Mouse (Mus musculus): ENCODE data around the gene Crk. TPM values are rescaled to one million over a fixed set of nuclear protein-coding genes. Genes with fewer than 3 reads are reported as not detected.
"Not testable (repeated sequence)": the region's sequence is repeated elsewhere in the genome, so short reads cannot be mapped to it uniquely, and the experiment has no call there.

Crk gene
- polyA plus RNA-seq, 1 experiment from 2014 or later, result 143 TPM

DNA sequence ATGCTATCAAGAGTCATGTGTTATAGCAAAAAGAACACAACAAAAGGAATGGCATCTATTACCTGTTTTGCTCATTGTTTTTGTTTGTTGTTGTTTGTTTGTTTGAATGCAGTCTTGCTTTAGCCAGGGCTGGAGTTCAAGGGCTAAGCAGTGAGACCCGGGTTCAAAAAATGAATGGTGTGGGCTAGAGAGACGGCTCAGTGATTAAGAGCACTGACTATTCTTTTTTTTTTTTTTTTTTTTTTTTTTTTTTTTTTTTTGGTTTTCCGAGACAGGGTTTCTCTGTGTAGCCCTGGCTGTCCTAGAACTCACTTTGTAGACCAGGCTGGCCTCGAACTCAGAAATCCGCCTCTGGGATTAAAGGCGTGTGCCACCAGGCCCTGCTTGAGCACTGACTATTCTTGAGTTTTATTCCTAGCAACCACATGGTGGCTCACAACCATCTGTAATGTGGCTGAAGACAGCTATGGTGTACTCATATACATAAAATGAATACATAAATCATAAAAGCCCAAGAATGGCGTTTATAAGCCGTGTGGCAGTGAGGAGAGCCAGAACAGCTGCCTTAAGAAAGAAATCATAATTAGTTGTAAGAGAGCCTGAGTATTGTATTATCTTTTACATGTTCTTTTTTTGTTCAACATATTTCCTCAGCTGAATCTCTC lies 37.7 kb downstream of the Crk start:
- Histone ChIP-seq H3K36me3 (ENCODE audit: control insufficient read depth, insufficient read depth, low read length) (no peaks in the 10 kb centered on the region), H3K4me2 (ENCODE audit: low read depth, low read length, severe bottlenecking) (no peak overlapping the region), H3K9ac (ENCODE audit: low read length) (no peak overlapping the region), H3K4me3 (ENCODE audit: low read depth, low read length) (no peak overlapping the region), H3K27ac (ENCODE audit: low read depth, low read length) (no peak overlapping the region), H3K27me3 (ENCODE audit: control insufficient read depth, insufficient read depth, low read length) (no peaks in the 10 kb centered on the region), H3K9me3 (ENCODE audit: control insufficient read depth, low read length) (no peaks in the 10 kb centered on the region), H3K4me1 (replicated peaks; ENCODE audit: control insufficient read depth, insufficient read depth, low read length) (no peaks in the 10 kb centered on the region)
- WGBS, result 90% methylated on average over 8 of the region's 8 CpGs
- no peak for ATAC-seq (replicated peaks; ENCODE audit: low FRiP score)
- no peak for DNase-seq (ENCODE audit: low spot score)

DNA sequence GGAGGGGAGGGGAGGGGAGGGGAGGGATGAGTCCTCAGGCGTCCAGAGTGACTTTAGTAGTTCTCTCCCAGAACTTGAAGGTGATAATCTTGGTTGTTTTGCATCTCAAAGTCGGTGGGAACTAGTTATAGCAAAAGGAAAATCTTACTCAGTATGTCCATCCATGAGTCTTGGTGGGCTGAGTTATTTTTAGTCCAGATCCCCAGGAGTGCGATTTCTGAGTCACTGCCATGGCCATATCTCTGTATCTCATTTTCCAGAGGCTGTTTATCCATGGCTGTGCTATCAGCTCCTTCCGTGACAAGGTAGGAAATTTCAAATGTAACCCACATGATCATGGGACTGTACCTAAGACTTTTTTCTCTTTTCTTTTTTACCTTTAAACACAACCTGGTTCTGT lies 43.3 kb downstream of the Crk start:
- Histone ChIP-seq H3K36me3 (ENCODE audit: control insufficient read depth, insufficient read depth, low read length) (no peaks in the 10 kb centered on the region), H3K27ac (ENCODE audit: low read depth, low read length) (no peak overlapping the region), H3K9ac (ENCODE audit: low read length) (no peak overlapping the region), H3K4me1 (replicated peaks; ENCODE audit: control insufficient read depth, insufficient read depth, low read length) (no peaks in the 10 kb centered on the region), H3K4me3 (ENCODE audit: low read depth, low read length) (no peak overlapping the region), H3K27me3 (ENCODE audit: control insufficient read depth, insufficient read depth, low read length) (no peaks in the 10 kb centered on the region), H3K4me2 (ENCODE audit: low read depth, low read length, severe bottlenecking) (no peak overlapping the region), H3K9me3 (ENCODE audit: control insufficient read depth, low read length) (no peaks in the 10 kb centered on the region)
- WGBS, result 67% methylated on average over 4 of the region's 4 CpGs
- no peak for ATAC-seq (replicated peaks; ENCODE audit: low FRiP score)
- DNase-seq (ENCODE audit: low spot score), result no peak

DNA sequence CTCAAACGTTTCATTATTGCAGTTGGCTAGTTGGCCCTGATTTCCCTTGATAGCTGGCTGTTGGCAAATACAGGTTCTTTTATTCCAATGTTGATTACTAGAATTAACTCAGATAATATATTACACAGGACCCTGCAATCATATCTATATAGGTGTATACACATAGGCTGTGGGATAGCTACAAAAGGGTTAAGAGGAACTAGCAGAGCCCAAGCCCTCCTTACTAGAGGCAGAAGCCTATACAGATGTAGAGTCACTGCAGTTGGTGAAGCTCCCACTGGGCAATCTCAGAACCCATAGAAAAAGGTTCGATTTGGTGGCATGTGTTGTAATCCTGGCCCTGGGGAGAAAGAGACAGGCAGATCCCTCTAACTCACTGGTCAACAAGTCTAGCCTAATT lies 48.1 kb downstream of the Crk start:
- Histone ChIP-seq H3K4me2 (ENCODE audit: low read depth, low read length, severe bottlenecking) (no peak overlapping the region), H3K4me3 (ENCODE audit: low read depth, low read length) (no peak overlapping the region), H3K9ac (ENCODE audit: low read length) (no peak overlapping the region), H3K36me3 (ENCODE audit: control insufficient read depth, insufficient read depth, low read length) (no peaks in the 10 kb centered on the region), H3K27me3 (ENCODE audit: control insufficient read depth, insufficient read depth, low read length) (no peaks in the 10 kb centered on the region), H3K27ac (ENCODE audit: low read depth, low read length) (no peak overlapping the region), H3K9me3 (ENCODE audit: control insufficient read depth, low read length) (no peaks in the 10 kb centered on the region), H3K4me1 (replicated peaks; ENCODE audit: control insufficient read depth, insufficient read depth, low read length) (no peaks in the 10 kb centered on the region)
- no peak for DNase-seq (ENCODE audit: low spot score)
- 78% methylated on average over 2 of the region's 2 CpGs for WGBS
- ATAC-seq (replicated peaks; ENCODE audit: low FRiP score), result no peak

DNA sequence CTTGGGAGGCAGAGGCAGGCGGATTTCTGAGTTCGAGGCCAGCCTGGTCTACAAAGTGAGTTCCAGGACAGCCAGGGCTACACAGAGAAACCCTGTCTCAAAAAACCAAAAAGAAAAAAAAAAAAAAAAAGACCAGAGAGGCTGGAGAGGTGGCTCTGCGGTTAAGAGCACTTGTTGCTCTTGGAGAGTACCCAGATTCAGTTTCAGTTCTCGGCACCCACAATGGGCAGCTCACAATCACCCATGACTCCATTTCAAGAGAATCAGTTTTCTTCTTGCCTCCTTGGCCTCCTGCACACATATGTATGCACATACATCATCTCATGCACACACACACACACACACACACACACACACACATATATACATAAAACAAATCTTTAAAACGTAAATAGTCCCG lies 48.6 kb downstream of the Crk start:
- WGBS, result 92% methylated on average over 6 of the region's 6 CpGs
- not testable (repeated sequence) for H3K27me3 ChIP-seq (ENCODE audit: control insufficient read depth, insufficient read depth, low read length); DNase-seq (ENCODE audit: low spot score)

DNA sequence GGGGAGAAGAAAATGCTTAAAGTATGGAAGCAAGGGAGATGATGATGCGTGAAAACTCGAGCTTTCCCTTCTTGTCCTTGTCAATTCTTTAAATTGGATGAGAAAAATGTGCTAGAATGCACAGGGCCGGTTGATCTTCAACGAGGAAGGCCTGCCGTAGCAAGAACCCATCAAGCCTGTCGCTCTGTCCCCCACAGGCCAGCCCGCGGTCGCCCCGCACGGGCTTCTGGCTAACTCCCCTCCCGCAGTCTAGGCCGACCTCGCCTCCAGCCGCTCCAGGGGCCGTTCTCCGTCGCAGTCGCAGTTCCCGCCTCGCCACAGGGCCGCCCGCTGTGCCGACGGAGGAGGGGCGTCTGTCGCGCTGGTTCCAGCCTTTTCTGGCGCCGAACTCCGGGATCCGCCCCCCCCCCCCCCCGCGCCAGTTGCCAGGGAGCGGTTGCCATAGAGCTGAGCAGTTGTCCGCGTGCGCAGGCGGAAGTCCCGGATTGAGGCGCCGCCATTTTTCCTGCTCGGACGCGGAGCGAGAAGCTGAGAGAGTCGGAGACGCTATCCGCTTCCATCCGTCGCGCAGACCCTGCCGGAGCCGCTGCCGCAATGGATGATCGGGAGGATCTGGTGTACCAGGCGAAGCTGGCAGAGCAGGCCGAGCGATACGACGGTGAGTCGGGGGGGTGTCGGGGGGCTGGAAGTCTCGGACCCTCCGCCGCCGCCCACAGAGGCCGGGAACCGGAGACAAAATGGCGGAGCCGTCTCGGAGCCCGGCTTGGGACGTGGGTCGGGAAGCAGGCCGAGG lies 53.6 kb downstream of the Crk start, which contains the start of gene Ywhae:
Gene Ywhae, plus strand, starts transcription at position 436 of the 793 bp plus-strand sequence.
- Histone ChIP-seq H3K36me3 (ENCODE audit: control insufficient read depth, insufficient read depth, low read length) (no peaks in the 10 kb centered on the region), H3K4me3 (ENCODE audit: low read depth, low read length) (peak within 1 kb of the TSS; percentile 95), H3K27ac (ENCODE audit: low read depth, low read length) (peak within 1 kb of the TSS; percentile 96), H3K9me3 (ENCODE audit: control insufficient read depth, low read length) (no peaks in the 10 kb centered on the region), H3K9ac (ENCODE audit: low read length) (peak within 1 kb of the TSS; percentile 100), H3K4me1 (replicated peaks; ENCODE audit: control insufficient read depth, insufficient read depth, low read length) (peaks cover 10% of the 10 kb centered on the region; the same call in 1 of the 2 replicates), H3K4me2 (ENCODE audit: low read depth, low read length, severe bottlenecking) (peak within 1 kb of the TSS; percentile 91), H3K27me3 (ENCODE audit: control insufficient read depth, insufficient read depth, low read length) (no peaks in the 10 kb centered on the region)
- under 1% methylated on average over 75 of the region's 76 CpGs for WGBS
- DNase-seq (ENCODE audit: low spot score), result peak; percentile 99
- peak; percentile 94 for ATAC-seq (replicated peaks; ENCODE audit: low FRiP score)

More for the DNA sequence above, 48.6 kb downstream of the Crk start:
- H3K36me3 ChIP-seq (ENCODE audit: control insufficient read depth, insufficient read depth, low read length); H3K4me3 ChIP-seq (ENCODE audit: low read depth, low read length); H3K9me3 ChIP-seq (ENCODE audit: control insufficient read depth, low read length); ATAC-seq (replicated peaks; ENCODE audit: low FRiP score); H3K9ac ChIP-seq (ENCODE audit: low read length); H3K4me2 ChIP-seq (ENCODE audit: low read depth, low read length, severe bottlenecking); H3K27ac ChIP-seq (ENCODE audit: low read depth, low read length); H3K4me1 ChIP-seq (replicated peaks; ENCODE audit: control insufficient read depth, insufficient read depth, low read length): not testable (repeated sequence)

DNA sequence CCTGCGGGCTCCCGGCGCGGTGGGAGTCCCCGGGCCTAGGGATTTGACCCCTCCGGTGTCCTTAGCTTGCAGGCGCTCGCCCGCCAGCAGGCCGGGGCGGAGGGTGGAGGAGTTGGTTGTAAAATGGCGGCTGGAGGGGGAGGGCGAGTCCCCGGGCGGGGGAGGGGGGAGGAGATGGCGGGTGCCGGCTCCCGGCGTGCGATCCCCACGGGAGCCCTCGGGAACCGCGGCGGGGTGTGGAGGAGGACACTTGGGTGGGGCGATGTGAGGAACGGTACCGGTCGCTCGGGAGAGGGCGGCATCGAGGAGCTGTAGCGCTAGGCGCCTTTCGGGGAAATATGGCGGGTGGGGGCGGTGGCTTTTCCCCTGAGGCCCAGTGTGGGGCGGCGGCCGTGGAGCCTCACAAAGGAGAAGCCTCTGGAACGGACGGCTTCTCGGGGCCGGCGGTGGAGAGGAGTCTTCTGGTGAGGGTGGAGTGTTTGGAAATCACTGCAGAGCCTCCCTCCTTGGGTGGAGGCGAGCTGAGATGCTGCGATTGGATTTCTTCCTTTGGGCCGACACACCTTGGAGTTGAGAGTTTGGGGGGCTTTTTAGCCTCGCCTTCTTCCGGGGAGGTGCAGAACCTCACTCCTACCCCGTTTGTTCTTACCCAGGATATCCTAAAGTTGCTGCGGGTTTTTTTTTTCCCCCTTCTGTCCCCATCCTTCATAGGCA lies 54.3 kb downstream of the Crk start:
- H3K4me1 ChIP-seq (replicated peaks; ENCODE audit: control insufficient read depth, insufficient read depth, low read length), result peaks cover 10% of the 10 kb centered on the region; the same call in 1 of the 2 replicates
- no peaks in the 10 kb centered on the region for H3K9me3 ChIP-seq (ENCODE audit: control insufficient read depth, low read length)
- peak overlapping the region; percentile 95 for H3K4me3 ChIP-seq (ENCODE audit: low read depth, low read length)
- H3K36me3 ChIP-seq (ENCODE audit: control insufficient read depth, insufficient read depth, low read length), result no peaks in the 10 kb centered on the region
- ATAC-seq (replicated peaks; ENCODE audit: low FRiP score) (peak; percentile 63), DNase-seq (ENCODE audit: low spot score) (peak; percentile 88)
- H3K27me3 ChIP-seq (ENCODE audit: control insufficient read depth, insufficient read depth, low read length), result no peaks in the 10 kb centered on the region
- WGBS, result 1% methylated on average over 50 of the region's 52 CpGs
- H3K9ac ChIP-seq (ENCODE audit: low read length), result peak overlapping the region; percentile 100
- H3K27ac ChIP-seq (ENCODE audit: low read depth, low read length), result peak overlapping the region; percentile 96
- H3K4me2 ChIP-seq (ENCODE audit: low read depth, low read length, severe bottlenecking), result peak overlapping the region; percentile 91

DNA sequence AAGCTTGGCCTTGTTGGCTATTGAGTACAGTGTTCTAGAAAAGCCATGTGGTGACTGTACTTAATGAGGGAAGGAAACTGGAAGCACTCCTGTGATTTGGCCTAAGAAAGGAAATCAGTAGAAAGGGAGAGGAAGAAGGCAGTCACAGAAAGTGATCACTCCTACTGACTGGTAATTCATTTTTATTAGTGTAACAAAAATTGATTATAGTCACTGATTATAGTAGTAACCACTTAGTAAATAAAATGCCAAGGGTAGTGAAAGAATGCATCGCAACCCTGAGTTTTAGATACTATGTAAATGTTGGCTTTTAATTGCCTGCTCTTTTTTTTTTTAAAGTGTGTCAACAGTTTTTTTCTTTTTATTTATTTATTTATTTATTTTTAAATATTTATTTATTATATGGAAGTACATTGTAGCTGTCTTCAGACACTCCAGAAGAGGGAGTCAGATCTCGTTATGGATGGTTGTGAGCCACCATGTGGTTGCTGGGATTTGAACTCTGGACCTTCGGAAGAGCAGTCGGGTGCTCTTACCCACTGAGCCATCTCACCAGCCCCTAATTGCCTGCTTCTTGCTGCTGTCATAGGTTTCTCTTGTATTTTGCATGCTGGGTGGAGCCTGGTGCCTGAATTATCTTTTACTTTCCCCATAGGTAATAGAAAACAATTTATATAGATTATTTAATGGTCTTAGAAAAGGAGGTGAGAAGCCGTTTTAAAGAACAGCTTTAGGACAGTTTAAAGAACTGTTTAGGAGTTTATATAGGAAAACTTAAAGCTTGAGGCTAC lies 56.6 kb downstream of the Crk start:
- Histone ChIP-seq H3K4me3 (ENCODE audit: low read depth, low read length) (peak overlapping the region; percentile 95), H3K27me3 (ENCODE audit: control insufficient read depth, insufficient read depth, low read length) (no peaks in the 10 kb centered on the region), H3K36me3 (ENCODE audit: control insufficient read depth, insufficient read depth, low read length) (no peaks in the 10 kb centered on the region), H3K4me2 (ENCODE audit: low read depth, low read length, severe bottlenecking) (peak overlapping the region; percentile 91; the same call in 1 of the 2 replicates), H3K27ac (ENCODE audit: low read depth, low read length) (no peak overlapping the region), H3K4me1 (replicated peaks; ENCODE audit: control insufficient read depth, insufficient read depth, low read length) (peaks cover 10% of the 10 kb centered on the region; the same call in 1 of the 2 replicates), H3K9me3 (ENCODE audit: control insufficient read depth, low read length) (no peaks in the 10 kb centered on the region), H3K9ac (ENCODE audit: low read length) (no peak overlapping the region)
- ATAC-seq (replicated peaks; ENCODE audit: low FRiP score) (no peak), DNase-seq (ENCODE audit: low spot score) (no peak)
- 85% methylated on average over 5 of the region's 5 CpGs for WGBS

DNA sequence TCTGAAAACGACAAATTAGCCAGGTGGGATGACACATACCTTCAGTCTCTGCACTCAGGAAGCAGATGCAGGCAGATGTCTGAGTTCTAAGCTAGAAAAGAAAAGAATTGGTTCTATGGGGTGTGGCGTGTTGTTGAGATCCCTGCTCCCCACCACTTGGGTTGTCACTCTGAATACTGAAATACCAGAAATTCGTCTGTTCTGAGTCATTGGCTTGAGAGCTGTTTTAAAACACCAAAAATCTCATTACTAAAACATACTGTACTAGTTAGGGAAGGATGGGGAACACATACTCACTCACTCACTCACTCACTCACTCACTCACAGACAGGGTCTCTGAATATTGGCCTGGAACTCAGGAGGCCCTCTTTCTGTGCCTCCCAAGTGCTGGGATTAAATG lies 57.9 kb downstream of the Crk start:
- 77% methylated on average over 3 of the region's 3 CpGs for WGBS
- DNase-seq (ENCODE audit: low spot score) (no peak), ATAC-seq (replicated peaks; ENCODE audit: low FRiP score) (no peak)
- Histone ChIP-seq H3K4me1 (replicated peaks; ENCODE audit: control insufficient read depth, insufficient read depth, low read length) (peaks cover 10% of the 10 kb centered on the region; the same call in 1 of the 2 replicates), H3K4me3 (ENCODE audit: low read depth, low read length) (no peak overlapping the region), H3K36me3 (ENCODE audit: control insufficient read depth, insufficient read depth, low read length) (no peaks in the 10 kb centered on the region), H3K27me3 (ENCODE audit: control insufficient read depth, insufficient read depth, low read length) (no peaks in the 10 kb centered on the region), H3K27ac (ENCODE audit: low read depth, low read length) (no peak overlapping the region), H3K4me2 (ENCODE audit: low read depth, low read length, severe bottlenecking) (peak overlapping the region; percentile 6; the same call in 1 of the 2 replicates), H3K9ac (ENCODE audit: low read length) (no peak overlapping the region), H3K9me3 (ENCODE audit: control insufficient read depth, low read length) (no peaks in the 10 kb centered on the region)

Measured in forebrain, embryonic 11.5 days (tissue).